Mouse (Mus musculus) macrophage (primary cell): Measurements from ENCODE around the gene C1qc. TPM values are rescaled to one million over a fixed set of nuclear protein-coding genes. Genes with fewer than 3 reads are reported as not detected.

Experiments used
- H3K27ac ChIP-seq: fragments of 350-480 bp; formaldehyde crosslinking; 2 replicates; pipeline ENCODE4 v1.9.0; 2021
- H3K36me3 ChIP-seq: fragments of 350-480 bp; formaldehyde crosslinking; 2 replicates; pipeline ENCODE4 v1.9.0; 2021; ENCODE audit errors: inconsistent target
- H3K4me3 ChIP-seq: fragments of 350-480 bp; formaldehyde crosslinking; 2 replicates; pipeline ENCODE4 v1.9.0; 2021; ENCODE audit errors: inconsistent target
- H3K79me2 ChIP-seq: fragments of 350-480 bp; formaldehyde crosslinking; 2 replicates; pipeline ENCODE4 v1.9.0; 2021; ENCODE audit errors: inconsistent target
- WGBS: methylation state at CpG from one replicate; pipeline ENCODE4 v1.1.7; 2026; ENCODE audit warnings: inconsistent platforms; ENCODE audit not compliant: missing documents; 5-methylcytosine and 5-hydroxymethylcytosine counted together
- polyA plus RNA-seq: library from polyadenylated mRNA; stranded (reverse); fragments of 250-400 nt; gene quantifications from 3 replicates; pipeline ENCODE4 v1.2.4, GENCODE M21; 2018; ENCODE audit warnings: inconsistent platforms

The C1qc gene
- polyA plus RNA-seq, 1 experiment from 2014 or later, result 1,305 TPM

DNA sequence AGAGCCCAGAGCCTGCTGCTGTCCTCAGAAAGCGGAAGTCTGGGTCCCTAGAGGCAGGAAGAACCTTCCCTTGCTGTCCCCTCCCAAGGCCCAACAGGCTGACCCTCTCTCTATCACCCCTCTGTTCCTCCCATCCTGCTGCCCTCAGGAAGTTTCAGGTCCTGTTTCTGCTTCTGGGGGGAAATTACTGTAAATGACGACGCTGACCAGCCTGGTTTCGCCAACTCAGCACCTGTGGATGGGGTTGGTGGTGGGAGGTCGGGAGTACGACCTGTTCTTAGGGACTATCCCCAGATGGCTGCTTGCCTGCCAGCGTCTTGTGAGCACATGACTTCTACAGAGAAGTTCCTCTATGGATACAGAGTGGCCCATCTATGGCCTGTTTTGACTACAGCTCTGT, 6.8 kb downstream of the C1qc start, which contains the start of gene C1qb:
Gene C1qb, minus strand, starts transcription at position 87 of the 400 bp plus-strand sequence.
- 11% methylated on average over 7 of the region's 7 CpGs for WGBS
- Histone ChIP-seq H3K36me3 (peaks cover 28% of the 10 kb centered on the region), H3K79me2 (peaks cover 94% of the 10 kb centered on the region), H3K27ac (peak within 1 kb of the TSS; percentile 98), H3K4me3 (peak within 1 kb of the TSS; percentile 63)

DNA sequence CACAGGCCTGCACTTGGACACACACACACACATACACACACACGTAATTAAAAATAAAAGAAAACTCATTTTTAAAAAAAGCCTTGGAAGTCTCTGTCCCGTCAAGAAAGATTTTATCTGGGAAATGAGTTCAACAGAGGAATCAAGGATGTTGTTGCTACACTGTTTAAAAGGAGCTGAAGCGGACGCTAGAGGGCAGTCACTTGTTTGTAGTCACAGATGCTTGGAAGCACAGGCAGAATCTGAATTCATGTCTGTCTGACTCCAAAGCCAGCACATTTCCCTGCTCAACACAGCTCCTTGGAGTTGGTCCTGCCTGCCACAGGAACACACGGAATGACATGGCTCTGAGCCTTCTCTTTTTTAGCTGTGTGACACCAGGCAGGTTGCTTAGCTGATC, 14.3 kb downstream of the C1qc start:
- no peak overlapping the region for H3K27ac ChIP-seq
- WGBS, result 51% methylated on average over 5 of the region's 5 CpGs
- H3K36me3 ChIP-seq, result peaks cover 39% of the 10 kb centered on the region
- peaks cover 31% of the 10 kb centered on the region for H3K79me2 ChIP-seq
- H3K4me3 ChIP-seq, result no peak overlapping the region

DNA sequence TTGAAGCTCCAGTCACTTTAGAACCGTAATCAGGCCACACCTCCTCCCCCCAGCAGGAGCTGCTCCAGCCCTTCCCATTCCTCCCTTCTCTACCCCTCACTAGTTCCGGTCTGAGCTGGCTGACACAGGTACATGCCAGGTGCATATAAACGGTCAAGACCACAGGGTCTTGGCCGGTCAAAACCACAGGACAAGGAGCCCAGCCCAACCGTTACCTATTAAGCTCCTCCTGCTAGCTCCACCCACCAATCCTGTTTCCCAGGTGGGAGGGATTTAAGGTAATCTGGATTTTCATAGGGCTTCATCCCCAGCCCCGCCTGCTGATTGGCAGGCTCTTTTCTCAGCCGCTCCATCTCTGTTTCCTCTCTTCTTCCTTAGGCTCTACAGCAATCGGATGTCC, 14.7 kb downstream of the C1qc start:
- Histone ChIP-seq H3K27ac (no peak overlapping the region), H3K36me3 (peaks cover 35% of the 10 kb centered on the region), H3K79me2 (peaks cover 26% of the 10 kb centered on the region), H3K4me3 (no peak overlapping the region)
- WGBS, result 85% methylated on average over 8 of the region's 8 CpGs

DNA sequence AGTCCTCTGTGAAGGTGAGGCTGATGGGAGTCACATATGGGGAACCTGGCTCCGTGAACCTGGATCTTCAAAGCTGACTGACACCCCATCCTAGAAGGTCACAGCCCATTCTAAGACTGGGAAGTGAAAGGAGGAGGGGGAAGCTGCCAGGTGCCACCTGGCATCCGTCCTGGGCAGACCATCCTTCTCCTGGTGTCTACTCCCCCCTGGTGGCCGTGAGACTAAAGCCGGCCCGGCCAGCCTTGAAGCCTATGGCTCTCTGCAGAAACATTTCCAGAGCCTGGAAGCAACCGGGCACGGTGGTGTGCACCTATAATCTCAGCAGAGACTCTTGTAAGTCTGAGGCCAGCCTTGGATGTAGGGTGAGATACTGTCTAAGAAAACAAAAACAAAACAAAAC, 15.9 kb downstream of the C1qc start:
- H3K79me2 ChIP-seq, result peaks cover 14% of the 10 kb centered on the region
- H3K36me3 ChIP-seq, result peaks cover 23% of the 10 kb centered on the region
- H3K4me3 ChIP-seq, result no peak overlapping the region
- H3K27ac ChIP-seq, result no peak overlapping the region
- WGBS, result 13% methylated on average over 7 of the region's 7 CpGs

DNA sequence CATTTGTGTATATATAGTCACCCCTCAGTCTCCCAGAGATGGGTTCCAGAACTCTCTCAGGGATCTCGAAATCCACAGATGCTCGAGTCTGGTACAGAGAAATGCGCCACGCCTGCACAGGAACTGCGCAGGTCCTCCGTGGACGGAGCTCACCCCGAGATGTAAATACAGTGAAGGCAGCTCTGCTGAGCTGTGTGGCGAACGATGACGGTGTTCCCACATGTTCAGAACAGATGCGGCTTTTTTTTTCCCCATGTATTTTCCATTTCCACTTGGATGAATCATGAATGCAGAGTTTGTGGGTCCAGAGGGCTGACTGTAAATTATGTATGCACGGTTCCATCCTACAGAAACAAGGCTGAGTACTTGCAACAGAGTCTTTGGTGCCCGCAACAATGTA, 17.9 kb downstream of the C1qc start:
- no peak overlapping the region for H3K27ac ChIP-seq
- H3K36me3 ChIP-seq, result peaks cover 3% of the 10 kb centered on the region
- no peaks in the 10 kb centered on the region for H3K79me2 ChIP-seq
- 91% methylated on average over 14 of the region's 14 CpGs for WGBS
- H3K4me3 ChIP-seq, result no peak overlapping the region

DNA sequence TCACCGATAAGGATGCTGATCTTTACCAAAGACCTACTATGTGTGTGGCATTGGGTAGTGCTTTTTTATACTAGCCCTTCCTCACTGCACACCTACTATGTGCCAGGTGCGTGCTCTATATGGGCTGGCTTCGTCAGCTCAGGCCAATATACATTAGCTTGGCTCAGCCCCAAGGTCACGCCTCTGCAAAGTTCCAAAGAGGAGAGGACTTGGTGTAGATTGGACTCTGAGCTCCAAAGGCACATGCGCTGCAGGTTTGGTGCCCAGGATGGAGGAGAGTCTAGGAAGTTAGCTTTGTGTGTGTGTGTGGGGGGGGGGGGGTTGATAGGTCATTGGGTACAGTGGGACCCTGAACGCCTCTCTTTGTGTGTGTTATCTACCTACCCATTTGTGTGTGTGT, 24.5 kb downstream of the C1qc start:
- Histone ChIP-seq H3K36me3 (no peaks in the 10 kb centered on the region), H3K79me2 (no peaks in the 10 kb centered on the region), H3K4me3 (no peak overlapping the region), H3K27ac (no peak overlapping the region)
- WGBS, result 90% methylated on average over 6 of the region's 6 CpGs

- Histone ChIP-seq H3K36me3 (no peaks in the 10 kb centered on the region), H3K79me2 (no peaks in the 10 kb centered on the region), H3K4me3 (no peak overlapping the region), H3K27ac (no peak overlapping the region)
- WGBS, result 36% methylated on average over 11 of the region's 12 CpGs
Measured at GRCm38 (mm10) chr4:136867690-136868345, 25.0 kb downstream of the C1qc start.

- WGBS, result 92% methylated on average over 5 of the region's 5 CpGs
- Histone ChIP-seq H3K36me3 (no peaks in the 10 kb centered on the region), H3K79me2 (no peaks in the 10 kb centered on the region), H3K4me3 (no peak overlapping the region), H3K27ac (no peak overlapping the region)
Measured at GRCm38 (mm10) chr4:136865531-136865930, 27.3 kb downstream of the C1qc start.

DNA sequence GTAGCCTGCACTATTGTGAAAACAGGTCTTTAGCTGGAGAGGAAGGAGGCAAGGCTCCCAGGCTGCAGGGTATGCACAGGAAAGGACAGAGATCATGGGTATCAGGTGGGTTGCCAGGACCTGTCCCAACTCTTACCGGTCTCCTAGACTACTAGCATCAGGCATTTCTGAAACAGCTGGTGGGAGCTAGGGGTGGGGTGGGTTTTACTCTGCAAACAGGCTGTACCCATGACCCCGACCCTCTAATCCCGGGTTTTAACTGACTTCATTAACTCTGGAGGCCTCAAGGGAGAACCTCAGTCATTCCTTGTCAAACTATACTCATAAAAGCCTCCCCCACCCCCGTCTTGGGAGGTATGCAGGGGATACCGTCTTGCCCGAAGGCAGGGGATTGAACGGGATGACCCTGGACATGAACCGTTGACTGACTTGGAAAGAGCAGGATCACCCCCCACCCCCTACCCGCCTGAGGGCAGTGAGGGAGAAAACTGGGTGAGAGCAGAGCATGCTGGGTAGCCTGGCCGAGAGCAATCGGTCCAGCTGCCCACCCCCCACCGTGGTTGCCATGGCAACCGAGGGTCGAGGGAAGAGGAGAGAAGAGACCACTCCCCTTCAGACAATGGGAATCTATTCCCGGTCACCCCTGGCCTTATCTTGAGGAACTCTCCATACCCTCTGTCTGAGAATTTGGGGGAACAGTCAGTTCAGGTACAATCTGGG, 28.0 kb downstream of the C1qc start:
- WGBS, result 64% methylated on average over 14 of the region's 15 CpGs
- Histone ChIP-seq H3K4me3 (no peak overlapping the region), H3K36me3 (no peaks in the 10 kb centered on the region), H3K27ac (no peak overlapping the region), H3K79me2 (no peaks in the 10 kb centered on the region)

- Histone ChIP-seq H3K79me2 (no peaks in the 10 kb centered on the region), H3K27ac (no peak overlapping the region), H3K36me3 (no peaks in the 10 kb centered on the region), H3K4me3 (no peak overlapping the region)
- 63% methylated on average over 9 of the region's 9 CpGs for WGBS
Measured at GRCm38 (mm10) chr4:136863517-136863916, 29.3 kb downstream of the C1qc start.

GRCm38 (mm10) chr4:136862411-136862810, 30.5 kb downstream of the C1qc start:
- Histone ChIP-seq H3K36me3 (no peaks in the 10 kb centered on the region), H3K4me3 (no peak overlapping the region), H3K27ac (no peak overlapping the region), H3K79me2 (no peaks in the 10 kb centered on the region)
- 89% methylated on average over 2 of the region's 2 CpGs for WGBS

GRCm38 (mm10) chr4:136861806-136862205, 31.1 kb downstream of the C1qc start:
- H3K27ac ChIP-seq, result no peak overlapping the region
- 46% methylated on average over 14 of the region's 17 CpGs for WGBS

GRCm38 (mm10) chr4:136860022-136860421, 32.8 kb downstream of the C1qc start:
- no peaks in the 10 kb centered on the region for H3K36me3 ChIP-seq
- H3K27ac ChIP-seq, result no peak overlapping the region
- no peaks in the 10 kb centered on the region for H3K79me2 ChIP-seq
- no peak overlapping the region for H3K4me3 ChIP-seq
- 87% methylated on average over 7 of the region's 7 CpGs for WGBS

More at GRCm38 (mm10) chr4:136861806-136862205, 31.1 kb downstream of the C1qc start:
- no peaks in the 10 kb centered on the region for H3K79me2 ChIP-seq
- no peaks in the 10 kb centered on the region for H3K36me3 ChIP-seq
- no peak overlapping the region for H3K4me3 ChIP-seq

DNA sequence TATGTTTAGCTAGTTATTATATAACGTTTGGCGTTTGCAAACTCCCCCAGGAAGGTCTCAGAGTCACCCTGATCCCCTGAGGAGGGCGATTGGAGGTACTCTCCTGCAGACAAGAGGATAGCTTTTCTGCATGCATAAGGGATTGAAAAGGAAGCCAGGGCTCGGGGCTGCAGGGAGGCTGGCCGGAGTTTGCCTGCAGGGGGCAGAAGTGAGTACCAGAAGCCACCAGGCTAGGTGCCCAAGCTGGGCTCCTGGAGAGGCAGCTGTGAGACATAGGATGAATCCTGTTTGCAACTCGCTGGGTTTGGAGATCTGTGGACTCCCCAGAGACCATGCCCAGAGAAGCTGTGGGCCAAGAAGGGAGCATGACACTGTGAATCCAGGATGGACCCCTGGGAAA, 37.8 kb downstream of the C1qc start:
- Histone ChIP-seq H3K27ac (no peak overlapping the region), H3K79me2 (no peaks in the 10 kb centered on the region), H3K4me3 (no peak overlapping the region), H3K36me3 (no peaks in the 10 kb centered on the region)
- 52% methylated on average over 6 of the region's 6 CpGs for WGBS

GRCm38 (mm10) chr4:136852989-136853388, 39.9 kb downstream of the C1qc start:
- no peak overlapping the region for H3K4me3 ChIP-seq
- WGBS, result 93% methylated on average over 12 of the region's 12 CpGs
- H3K79me2 ChIP-seq, result no peaks in the 10 kb centered on the region
- no peak overlapping the region for H3K27ac ChIP-seq
- H3K36me3 ChIP-seq, result no peaks in the 10 kb centered on the region
